Mouse (Mus musculus) stomach, embryonic 14.5 days (tissue): Measurements from ENCODE around the gene Kcnh7. TPM values are rescaled to one million over a fixed set of nuclear protein-coding genes. Genes with fewer than 3 reads are reported as not detected.

Experiments
- ATAC-seq: fragments of 200-750 bp; cut with Nextera tagmentation; 2 replicates; pipeline ENCODE4 v1.8.0; 2017; ENCODE audit warnings: low read depth, moderate TSS enrichment; ENCODE audit not compliant: insufficient number of reproducible peaks, insufficient read depth, low FRiP score
- H3K27ac ChIP-seq: fragments of 300-500 bp; sonication (generic); 2 replicates; pipeline ENCODE4 v1.5.1; 2014; ENCODE audit warnings: mild to moderate bottlenecking, low read length, moderate library complexity, mixed read lengths
- H3K27me3 ChIP-seq: fragments of 300-500 bp; sonication (generic); 2 replicates; pipeline ENCODE4 v1.6.1; 2014; ENCODE audit warnings: low read length, control low read depth, mixed read lengths; ENCODE audit not compliant: control insufficient read depth, insufficient read depth
- H3K36me3 ChIP-seq: fragments of 300-500 bp; sonication (generic); 2 replicates; pipeline ENCODE4 v1.6.1; 2014; ENCODE audit warnings: mild to moderate bottlenecking, control low read depth, low read length, moderate library complexity, mixed read lengths; ENCODE audit not compliant: control insufficient read depth, insufficient read depth
- H3K4me1 ChIP-seq: fragments of 300-500 bp; sonication (generic); 2 replicates; pipeline ENCODE4 v1.6.1; 2014; ENCODE audit warnings: low read length, control low read depth, mixed read lengths; ENCODE audit not compliant: control insufficient read depth, insufficient read depth
- H3K4me2 ChIP-seq: fragments of 300-500 bp; sonication (generic); replicated peaks from 2 replicates; pipeline ENCODE4 v1.6.1; 2014; ENCODE audit warnings: low read depth, low read length, control low read depth
- H3K4me3 ChIP-seq: fragments of 300-500 bp; sonication (generic); 2 replicates; pipeline ENCODE4 v1.5.1; 2014; ENCODE audit warnings: low read depth, low read length, control low read depth
- H3K9ac ChIP-seq: fragments of 300-500 bp; sonication (generic); replicated peaks from 2 replicates; pipeline ENCODE4 v1.6.1; 2014; ENCODE audit warnings: low read depth, mild to moderate bottlenecking, control low read depth, low read length, moderate library complexity, mixed read lengths
- H3K9me3 ChIP-seq: fragments of 300-500 bp; sonication (generic); 2 replicates; pipeline ENCODE4 v1.6.1; 2016; ENCODE audit warnings: low read depth, low read length, control low read depth; ENCODE audit not compliant: control insufficient read depth
- WGBS: fragments of 180-500 bp; shearing (Covaris S2); extraction: QIAGEN DNeasy Blood & Tissue Kit; methylation state at CpG from one replicate; pipeline ENCODE4 v1.1.7; 2014; 5-methylcytosine and 5-hydroxymethylcytosine counted together
- polyA plus RNA-seq: library from polyadenylated mRNA; unstranded; fragments of >200 nt; fragmentation: Nextera tagmentation; extraction: Ambion mirVana; gene quantifications from 2 replicates; pipeline ENCODE4 v1.2.1, GENCODE M21; 2014

The Kcnh7 gene
- polyA plus RNA-seq, 1 experiment from 2014 or later = 1.4 TPM

DNA sequence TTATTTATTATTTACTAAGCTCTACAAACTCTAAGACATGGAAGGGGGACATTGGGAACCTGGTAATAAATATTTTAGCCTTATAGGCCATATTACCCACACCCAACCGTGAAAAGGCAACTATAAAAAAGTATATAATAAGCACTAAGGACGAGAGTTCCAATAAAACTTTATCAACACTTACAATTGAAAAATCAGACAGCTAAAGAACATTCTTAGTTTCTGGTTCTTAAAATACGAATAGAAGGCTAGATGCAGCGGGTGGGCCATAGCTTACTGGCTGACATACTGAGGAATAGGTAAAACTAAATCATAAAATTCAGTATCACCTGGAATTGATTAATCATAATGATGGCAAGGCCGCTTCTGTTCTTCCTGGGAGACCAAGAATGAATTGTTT is 539.2 kb downstream of the Kcnh7 start:
- WGBS = 92% methylated on average over 5 of the region's 5 CpGs
- no peaks in the 10 kb centered on the region for H3K36me3 ChIP-seq
- H3K9ac ChIP-seq = no peak overlapping the region
- no peaks in the 10 kb centered on the region for H3K9me3 ChIP-seq
- peaks cover 5% of the 10 kb centered on the region; the same call in 1 of the 2 replicates for H3K4me1 ChIP-seq
- no peak overlapping the region for H3K4me3 ChIP-seq
- H3K27me3 ChIP-seq = no peaks in the 10 kb centered on the region
- no peak overlapping the region for H3K4me2 ChIP-seq
- ATAC-seq = no peak
- no peak overlapping the region for H3K27ac ChIP-seq
